Mouse (Mus musculus) CD4-positive, CD25-positive, alpha-beta regulatory T cell, adult 9 weeks (primary cell): ENCODE results near the gene Eya4. TPM values are rescaled to one million over a fixed set of nuclear protein-coding genes. Genes with fewer than 3 reads are reported as not detected.

Source experiments
- polyA plus RNA-seq: library from polyadenylated mRNA; unstranded; fragments of 100-300 nt; shearing (Covaris generic); gene quantifications from one replicate; pipeline ENCODE4 v1.2.1, GENCODE M21; 2017

Eya4 gene
- polyA plus RNA-seq = 0.07 TPM

GRCm38 (mm10) chr10:23350011-23350911 lies at the start of gene Eya4:
Gene Eya4, minus strand, starts transcription at chr10:23350786.

